Mouse (Mus musculus): ENCODE data around the gene Notch3. TPM values are rescaled to one million over a fixed set of nuclear protein-coding genes. Genes with fewer than 3 reads are reported as not detected.
"Not testable (repeated sequence)": the region's sequence is repeated elsewhere in the genome, so short reads cannot be mapped to it uniquely, and the experiment has no call there.

Gene Notch3
- 75.6 and 83.8 TPM in 2 replicates for polyA plus RNA-seq (2011; ENCODE audit: insufficient read depth, insufficient read length, low read depth, missing spikeins)

- H3K27ac ChIP-seq (ENCODE audit: insufficient read depth, low read length) = no peak within 1 kb of the TSS
- H3K9ac ChIP-seq (ENCODE audit: low read depth, poor library complexity, severe bottlenecking) = peak within 1 kb of the TSS; percentile 84
- TF ChIP-seq POLR2A (IDR thresholded peaks at IDR 0.05; ENCODE audit: insufficient read depth, low read length) (peak; percentile 42), CTCF (IDR thresholded peaks at IDR 0.05; ENCODE audit: low read depth, low read length) (no peak)
- H3K27me3 ChIP-seq (ENCODE audit: control insufficient read depth, insufficient read depth, low read length, poor library complexity, severe bottlenecking) = no peaks in the 10 kb centered on the region
- H3K9me3 ChIP-seq (replicated peaks; ENCODE audit: control insufficient read depth, insufficient read depth, low read length, poor library complexity, severe bottlenecking) = no peaks in the 10 kb centered on the region
- peak within 1 kb of the TSS; percentile 94 for H3K4me3 ChIP-seq (ENCODE audit: low read depth, low read length)
- no peaks in the 10 kb centered on the region for H3K36me3 ChIP-seq (ENCODE audit: control insufficient read depth, insufficient read depth, low read length, poor library complexity, severe bottlenecking)
- peaks cover 4% of the 10 kb centered on the region for H3K4me1 ChIP-seq (ENCODE audit: control insufficient read depth, insufficient read depth, low read length)
Measured at GRCm38 (mm10) chr17:32166687-32167086, at the start of gene Notch3. Gene Notch3 (minus strand): TSS chr17:32166852.

DNA sequence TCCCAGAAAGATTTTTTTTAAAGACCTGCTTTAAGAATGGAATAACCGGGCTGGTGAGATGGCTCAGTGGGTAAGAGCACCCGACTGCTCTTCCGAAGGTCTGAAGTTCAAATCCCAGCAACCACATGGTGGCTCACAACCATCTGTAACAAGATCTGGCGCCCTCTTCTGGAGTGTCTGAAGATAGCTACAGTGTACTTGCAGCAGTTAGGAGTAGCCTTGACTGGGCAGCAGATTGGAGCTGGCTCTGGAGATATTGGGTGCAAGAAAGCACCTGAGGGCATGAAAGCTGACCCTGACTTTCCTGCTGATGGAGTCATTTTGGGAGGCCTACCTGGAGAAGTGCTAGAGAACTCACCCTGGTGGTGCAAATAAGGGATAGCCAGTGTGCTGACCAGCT, 48.9 kb upstream of the Notch3 start:
- peaks cover 85% of the 10 kb centered on the region for H3K36me3 ChIP-seq (ENCODE audit: control insufficient read depth, insufficient read depth, low read length, poor library complexity, severe bottlenecking)
- not testable (repeated sequence) for H3K4me3 ChIP-seq (ENCODE audit: low read depth, low read length); H3K9me3 ChIP-seq (replicated peaks; ENCODE audit: control insufficient read depth, insufficient read depth, low read length, poor library complexity, severe bottlenecking); H3K27ac ChIP-seq (ENCODE audit: insufficient read depth, low read length); H3K27me3 ChIP-seq (ENCODE audit: control insufficient read depth, insufficient read depth, low read length, poor library complexity, severe bottlenecking); H3K4me1 ChIP-seq (ENCODE audit: control insufficient read depth, insufficient read depth, low read length); H3K9ac ChIP-seq (ENCODE audit: low read depth, poor library complexity, severe bottlenecking)
- TF ChIP-seq CTCF (IDR thresholded peaks at IDR 0.05; ENCODE audit: low read depth, low read length) = peak; percentile 30

- peak; percentile 69; the same call in 1 of the 2 replicates for TF ChIP-seq EP300 (IDR thresholded peaks at IDR 0.05; ENCODE audit: insufficient read depth, low read depth, low read length)
- H3K9me3 ChIP-seq (replicated peaks; ENCODE audit: control insufficient read depth, insufficient read depth, low read length, poor library complexity, severe bottlenecking); H3K4me3 ChIP-seq (ENCODE audit: low read depth, low read length); H3K27me3 ChIP-seq (ENCODE audit: control insufficient read depth, insufficient read depth, low read length, poor library complexity, severe bottlenecking); H3K4me1 ChIP-seq (ENCODE audit: control insufficient read depth, insufficient read depth, low read length); H3K9ac ChIP-seq (ENCODE audit: low read depth, poor library complexity, severe bottlenecking): not testable (repeated sequence)
- peaks cover 79% of the 10 kb centered on the region for H3K36me3 ChIP-seq (ENCODE audit: control insufficient read depth, insufficient read depth, low read length, poor library complexity, severe bottlenecking)
- 0 out of 2 replicates have a peak overlapping the region, but pooled peaks have one; percentile 42 for H3K27ac ChIP-seq (ENCODE audit: insufficient read depth, low read length)
Measured at GRCm38 (mm10) chr17:32211554-32211953, 44.9 kb upstream of the Notch3 start.

GRCm38 (mm10) chr17:32209752-32210151, 43.1 kb upstream of the Notch3 start:
- Histone ChIP-seq H3K4me3 (ENCODE audit: low read depth, low read length) (no peak overlapping the region), H3K36me3 (ENCODE audit: control insufficient read depth, insufficient read depth, low read length, poor library complexity, severe bottlenecking) (peaks cover 84% of the 10 kb centered on the region), H3K27ac (ENCODE audit: insufficient read depth, low read length) (peak overlapping the region; percentile 16; the same call in 1 of the 2 replicates), H3K4me1 (ENCODE audit: control insufficient read depth, insufficient read depth, low read length) (no peaks in the 10 kb centered on the region), H3K27me3 (ENCODE audit: control insufficient read depth, insufficient read depth, low read length, poor library complexity, severe bottlenecking) (no peaks in the 10 kb centered on the region), H3K9ac (ENCODE audit: low read depth, poor library complexity, severe bottlenecking) (no peak overlapping the region), H3K9me3 (replicated peaks; ENCODE audit: control insufficient read depth, insufficient read depth, low read length, poor library complexity, severe bottlenecking) (no peaks in the 10 kb centered on the region)
- TF ChIP-seq POLR2A (IDR thresholded peaks at IDR 0.05; ENCODE audit: insufficient read depth, low read length) (no peak), EP300 (IDR thresholded peaks at IDR 0.05; ENCODE audit: insufficient read depth, low read depth, low read length) (0 out of 2 replicates have a peak, but pooled peaks have one; percentile 19), CTCF (IDR thresholded peaks at IDR 0.05; ENCODE audit: low read depth, low read length) (peak; percentile 89)

GRCm38 (mm10) chr17:32209144-32209543, 42.5 kb upstream of the Notch3 start:
- Histone ChIP-seq H3K9me3 (replicated peaks; ENCODE audit: control insufficient read depth, insufficient read depth, low read length, poor library complexity, severe bottlenecking) (no peaks in the 10 kb centered on the region), H3K36me3 (ENCODE audit: control insufficient read depth, insufficient read depth, low read length, poor library complexity, severe bottlenecking) (peaks cover 85% of the 10 kb centered on the region), H3K27me3 (ENCODE audit: control insufficient read depth, insufficient read depth, low read length, poor library complexity, severe bottlenecking) (no peaks in the 10 kb centered on the region), H3K27ac (ENCODE audit: insufficient read depth, low read length) (no peak overlapping the region), H3K4me1 (ENCODE audit: control insufficient read depth, insufficient read depth, low read length) (no peaks in the 10 kb centered on the region), H3K9ac (ENCODE audit: low read depth, poor library complexity, severe bottlenecking) (no peak overlapping the region), H3K4me3 (ENCODE audit: low read depth, low read length) (no peak overlapping the region)
- no peak for TF ChIP-seq EP300 (IDR thresholded peaks at IDR 0.05; ENCODE audit: insufficient read depth, low read depth, low read length)
- TF ChIP-seq CTCF (IDR thresholded peaks at IDR 0.05; ENCODE audit: low read depth, low read length) = no peak
- no peak for TF ChIP-seq POLR2A (IDR thresholded peaks at IDR 0.05; ENCODE audit: insufficient read depth, low read length)

DNA sequence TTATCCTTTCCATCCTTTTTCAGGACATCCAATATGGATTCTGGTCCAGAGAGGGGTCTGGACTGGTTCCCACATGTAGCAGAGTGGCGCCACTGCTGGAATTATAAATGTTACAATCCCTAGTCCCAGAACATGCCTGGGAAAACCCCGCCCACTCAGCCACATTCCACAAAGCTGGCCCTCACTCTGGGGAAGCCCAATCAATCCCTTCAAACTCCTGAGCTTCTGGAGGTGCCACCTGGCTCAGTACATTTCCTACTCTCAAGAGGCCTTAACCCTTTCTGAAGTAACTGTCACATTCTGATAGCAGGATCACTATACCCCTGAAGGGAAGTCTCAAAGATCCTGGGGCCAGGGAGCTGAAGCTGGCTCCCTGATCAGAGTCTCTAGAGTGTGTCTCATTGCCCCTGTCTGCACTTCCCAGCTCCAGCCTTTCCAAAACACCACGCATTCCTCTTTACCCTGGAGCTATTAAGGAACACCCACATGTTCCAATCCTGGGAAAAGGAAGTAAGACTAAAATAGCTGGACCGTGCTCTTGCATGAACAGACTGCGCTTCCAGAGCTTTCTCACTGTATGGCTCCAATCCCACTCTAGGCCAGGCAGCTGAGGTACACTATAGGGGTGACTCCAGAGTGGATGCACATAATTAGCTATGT, 41.1 kb upstream of the Notch3 start:
- Histone ChIP-seq H3K36me3 (ENCODE audit: control insufficient read depth, insufficient read depth, low read length, poor library complexity, severe bottlenecking) (peaks cover 76% of the 10 kb centered on the region), H3K27me3 (ENCODE audit: control insufficient read depth, insufficient read depth, low read length, poor library complexity, severe bottlenecking) (no peaks in the 10 kb centered on the region), H3K9me3 (replicated peaks; ENCODE audit: control insufficient read depth, insufficient read depth, low read length, poor library complexity, severe bottlenecking) (no peaks in the 10 kb centered on the region), H3K4me3 (ENCODE audit: low read depth, low read length) (no peak overlapping the region), H3K27ac (ENCODE audit: insufficient read depth, low read length) (no peak overlapping the region), H3K9ac (ENCODE audit: low read depth, poor library complexity, severe bottlenecking) (no peak overlapping the region), H3K4me1 (ENCODE audit: control insufficient read depth, insufficient read depth, low read length) (no peaks in the 10 kb centered on the region)
- TF ChIP-seq POLR2A (IDR thresholded peaks at IDR 0.05; ENCODE audit: insufficient read depth, low read length) (no peak), EP300 (IDR thresholded peaks at IDR 0.05; ENCODE audit: insufficient read depth, low read depth, low read length) (no peak), CTCF (IDR thresholded peaks at IDR 0.05; ENCODE audit: low read depth, low read length) (no peak)
